Mouse (Mus musculus) heart, embryonic 14.5 days (tissue): ENCODE results near the gene 2010111I01Rik. TPM values are rescaled to one million over a fixed set of nuclear protein-coding genes. Genes with fewer than 3 reads are reported as not detected.
"Not testable (repeated sequence)": the region's sequence is repeated elsewhere in the genome, so short reads cannot be mapped to it uniquely, and the experiment has no call there.

Experiments
- ATAC-seq: fragments of 200-750 bp; cut with Nextera tagmentation; 2 replicates; pipeline ENCODE4 v1.8.0; 2017; ENCODE audit warnings: low read depth, moderate TSS enrichment; ENCODE audit not compliant: insufficient number of reproducible peaks, insufficient read depth, low FRiP score
- H3K27ac ChIP-seq, 2 experiments: fragments of 200-500 bp in 1 of 2; fragments of 300-500 bp in 1 of 2; sonication (generic) in 1 of 2; replicated peaks in 1 of 2; 2 replicates each; pipeline ENCODE4 v1.5.1; 2012 to 2014; ENCODE audit warnings: low read depth in 2 of 2, low read length in 2 of 2, control low read depth in 1 of 2, mild to moderate bottlenecking in 1 of 2, mixed read lengths in 1 of 2; ENCODE audit not compliant: control insufficient read depth in 1 of 2, insufficient read depth in 1 of 2
- H3K27me3 ChIP-seq: fragments of 300-500 bp; sonication (generic); 2 replicates; pipeline ENCODE4 v1.6.1; 2014; ENCODE audit warnings: mild to moderate bottlenecking, low read length, control low read depth; ENCODE audit not compliant: control insufficient read depth, insufficient read depth
- H3K36me3 ChIP-seq: fragments of 300-500 bp; sonication (generic); 2 replicates; pipeline ENCODE4 v1.6.1; 2014; ENCODE audit warnings: mild to moderate bottlenecking, control low read depth, low read length, mixed read lengths; ENCODE audit not compliant: control insufficient read depth, insufficient read depth
- H3K4me1 ChIP-seq, 2 experiments: fragments of 200-500 bp in 1 of 2; fragments of 300-500 bp in 1 of 2; sonication (generic) in 1 of 2; 2 replicates each; pipeline ENCODE4 v1.6.1; 2012 to 2014; ENCODE audit warnings: low read length in 2 of 2, control low read depth in 1 of 2, mixed read lengths in 1 of 2; ENCODE audit not compliant: control insufficient read depth in 2 of 2, insufficient read depth in 2 of 2
- H3K4me2 ChIP-seq: fragments of 300-500 bp; sonication (generic); 2 replicates; pipeline ENCODE4 v1.6.1; 2014; ENCODE audit warnings: mild to moderate bottlenecking, low read length
- H3K4me3 ChIP-seq, 2 experiments: fragments of 200-500 bp in 1 of 2; fragments of 300-500 bp in 1 of 2; sonication (generic) in 1 of 2; 2 replicates each; pipeline ENCODE4 v1.5.1; 2012 to 2014; ENCODE audit warnings: low read length in 2 of 2, mild to moderate bottlenecking in 2 of 2, control low read depth in 1 of 2, low read depth in 1 of 2, moderate library complexity in 1 of 2; ENCODE audit not compliant: control insufficient read depth in 1 of 2, insufficient read depth in 1 of 2
- H3K9ac ChIP-seq: fragments of 300-500 bp; sonication (generic); 2 replicates; pipeline ENCODE4 v1.6.1; 2014; ENCODE audit warnings: mild to moderate bottlenecking, low read length
- H3K9me3 ChIP-seq: fragments of 300-500 bp; sonication (generic); 2 replicates; pipeline ENCODE4 v1.6.1; 2016; ENCODE audit warnings: low read length, control low read depth; ENCODE audit not compliant: control insufficient read depth
- WGBS: fragments of 180-500 bp; shearing (Covaris S2); extraction: QIAGEN DNeasy Blood & Tissue Kit; methylation state at CpG from one replicate; pipeline ENCODE4 v1.1.7; 2014; 5-methylcytosine and 5-hydroxymethylcytosine counted together
- polyA plus RNA-seq: library from polyadenylated mRNA; unstranded; fragments of >200 nt; fragmentation: Nextera tagmentation; extraction: Ambion mirVana; gene quantifications from 2 replicates; pipeline ENCODE4 v1.2.1, GENCODE M21; 2014

2010111I01Rik gene
- polyA plus RNA-seq, 1 experiment from 2014 or later = 69.5 TPM

- 91% methylated on average over 5 of the region's 5 CpGs for WGBS
- H3K27me3 ChIP-seq = no peaks in the 10 kb centered on the region
- no peak for ATAC-seq
- H3K27ac ChIP-seq = no peak overlapping the region
- no peaks in the 10 kb centered on the region for H3K36me3 ChIP-seq
- H3K4me3 ChIP-seq = no peak overlapping the region
- no peak overlapping the region for H3K9ac ChIP-seq
- H3K9me3 ChIP-seq = no peaks in the 10 kb centered on the region
- H3K4me1 ChIP-seq = no peaks in the 10 kb centered on the region
- H3K4me2 ChIP-seq = no peak overlapping the region
These were observed 381.0 kb downstream of the 2010111I01Rik start for GRCm38 (mm10) chr13:63345476-63346225.

GRCm38 (mm10) chr13:63347639-63348038 is 382.9 kb downstream of the 2010111I01Rik start:
- 70% methylated on average over 2 of the region's 2 CpGs for WGBS
- Histone ChIP-seq H3K9me3 (no peaks in the 10 kb centered on the region), H3K36me3 (no peaks in the 10 kb centered on the region), H3K4me3 (no peak overlapping the region), H3K4me2 (no peak overlapping the region), H3K27ac (no peak overlapping the region), H3K27me3 (no peaks in the 10 kb centered on the region), H3K9ac (no peak overlapping the region), H3K4me1 (no peaks in the 10 kb centered on the region)
- no peak for ATAC-seq

- H3K9ac ChIP-seq = no peak overlapping the region
- ATAC-seq = no peak
- no peak overlapping the region for H3K27ac ChIP-seq
- 88% methylated on average over 4 of the region's 4 CpGs for WGBS
- H3K9me3 ChIP-seq = no peaks in the 10 kb centered on the region
- no peak overlapping the region for H3K4me3 ChIP-seq
- H3K4me2 ChIP-seq = no peak overlapping the region
- no peaks in the 10 kb centered on the region for H3K27me3 ChIP-seq
- no peaks in the 10 kb centered on the region for H3K36me3 ChIP-seq
- H3K4me1 ChIP-seq = no peaks in the 10 kb centered on the region
These were observed 385.4 kb downstream of the 2010111I01Rik start for GRCm38 (mm10) chr13:63350076-63350475.

DNA sequence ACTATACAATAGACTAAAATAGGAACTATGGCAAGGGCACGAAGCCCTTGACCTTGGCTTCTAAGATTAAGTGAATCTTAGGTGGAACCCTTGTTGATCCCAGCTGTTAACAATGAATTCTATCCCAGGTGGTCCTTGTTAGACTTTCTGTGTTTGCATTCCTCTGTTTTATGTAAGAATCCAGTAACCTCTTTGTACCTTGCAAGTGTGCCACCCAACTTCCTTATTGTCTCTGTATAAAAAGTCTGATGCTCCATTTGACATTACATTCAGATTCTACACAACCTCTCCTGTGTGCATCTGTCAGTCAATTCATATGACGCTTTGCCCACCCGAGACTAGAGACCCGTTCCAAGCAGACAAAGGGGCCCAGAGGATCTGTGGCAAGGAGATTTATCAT is 388.6 kb downstream of the 2010111I01Rik start:
- WGBS = 85% methylated on average over 4 of the region's 4 CpGs
- H3K27me3 ChIP-seq = not testable (repeated sequence)

DNA sequence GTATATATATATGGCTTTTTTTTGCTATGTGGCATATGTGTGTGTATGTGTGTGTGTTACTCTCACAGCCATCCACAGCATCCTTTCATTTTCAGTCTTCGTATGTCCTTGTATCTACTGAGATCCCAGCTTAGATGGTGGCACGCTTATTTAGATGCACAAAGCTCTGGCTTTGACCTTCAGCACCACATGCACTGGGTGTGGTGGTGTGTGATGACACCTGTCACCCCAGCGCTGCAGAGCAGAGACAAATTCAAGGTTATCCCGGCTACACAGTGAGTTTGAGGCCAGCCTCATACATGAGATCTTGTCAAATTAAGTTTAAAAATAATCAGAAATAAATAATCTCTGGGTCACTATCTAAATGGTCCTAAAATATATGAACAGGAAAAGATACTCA is 391.4 kb downstream of the 2010111I01Rik start:
- 83% methylated on average over 4 of the region's 4 CpGs for WGBS
- ATAC-seq = no peak
- Histone ChIP-seq H3K4me3 (no peak overlapping the region), H3K27ac (no peak overlapping the region), H3K27me3 (no peaks in the 10 kb centered on the region), H3K4me1 (no peaks in the 10 kb centered on the region), H3K36me3 (no peaks in the 10 kb centered on the region), H3K9ac (no peak overlapping the region), H3K9me3 (no peaks in the 10 kb centered on the region), H3K4me2 (no peak overlapping the region)

More for the DNA sequence above, 388.6 kb downstream of the 2010111I01Rik start:
- H3K4me2 ChIP-seq, H3K9me3 ChIP-seq, H3K27ac ChIP-seq, H3K4me3 ChIP-seq, H3K9ac ChIP-seq, H3K36me3 ChIP-seq, H3K4me1 ChIP-seq, ATAC-seq: not testable (repeated sequence)

GRCm38 (mm10) chr13:63356558-63356957 is 391.9 kb downstream of the 2010111I01Rik start:
- Histone ChIP-seq H3K4me3 (no peak overlapping the region), H3K27ac (no peak overlapping the region), H3K36me3 (no peaks in the 10 kb centered on the region), H3K9me3 (no peaks in the 10 kb centered on the region), H3K9ac (no peak overlapping the region), H3K4me1 (no peaks in the 10 kb centered on the region), H3K27me3 (no peaks in the 10 kb centered on the region), H3K4me2 (no peak overlapping the region)
- ATAC-seq = no peak
- 34% methylated on average over 3 of the region's 3 CpGs for WGBS

DNA sequence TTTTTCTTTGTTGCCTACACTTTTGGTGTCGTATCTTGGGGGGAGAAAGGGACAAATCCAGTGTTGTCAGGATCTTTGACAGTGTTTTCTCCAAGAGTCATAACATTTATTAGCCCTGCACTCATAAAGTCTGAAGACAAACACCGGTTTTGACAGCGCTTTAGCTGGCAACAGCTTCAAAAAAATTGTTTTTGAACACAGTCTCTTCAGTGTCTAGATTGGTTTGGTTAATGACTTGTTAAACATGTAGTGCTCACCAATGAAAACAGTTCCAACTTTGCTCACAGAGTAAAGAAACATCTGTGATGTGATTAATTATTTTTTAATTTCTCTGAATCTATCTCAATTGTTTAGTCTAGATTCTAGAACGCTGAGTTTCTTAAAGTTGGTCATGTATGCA is 394.7 kb downstream of the 2010111I01Rik start:
- no peak overlapping the region for H3K9ac ChIP-seq

More for the DNA sequence above, 394.7 kb downstream of the 2010111I01Rik start:
- Histone ChIP-seq H3K9me3 (no peaks in the 10 kb centered on the region), H3K36me3 (no peaks in the 10 kb centered on the region), H3K27me3 (no peaks in the 10 kb centered on the region), H3K4me3 (no peak overlapping the region), H3K4me1 (no peaks in the 10 kb centered on the region), H3K27ac (no peak overlapping the region), H3K4me2 (no peak overlapping the region)
- WGBS = 86% methylated on average over 4 of the region's 4 CpGs
- no peak for ATAC-seq
